Mouse (Mus musculus) thymus, postnatal 25 days (tissue): ENCODE data around the gene Fcf1.
A peak's percentile ranks its signal among the peaks of the same experiment; 100 is the strongest.

Experiments used
- DNase-seq: peaks from one replicate; pipeline ENCODE4 v3.0.0; 2022

Gene Fcf1

DNA sequence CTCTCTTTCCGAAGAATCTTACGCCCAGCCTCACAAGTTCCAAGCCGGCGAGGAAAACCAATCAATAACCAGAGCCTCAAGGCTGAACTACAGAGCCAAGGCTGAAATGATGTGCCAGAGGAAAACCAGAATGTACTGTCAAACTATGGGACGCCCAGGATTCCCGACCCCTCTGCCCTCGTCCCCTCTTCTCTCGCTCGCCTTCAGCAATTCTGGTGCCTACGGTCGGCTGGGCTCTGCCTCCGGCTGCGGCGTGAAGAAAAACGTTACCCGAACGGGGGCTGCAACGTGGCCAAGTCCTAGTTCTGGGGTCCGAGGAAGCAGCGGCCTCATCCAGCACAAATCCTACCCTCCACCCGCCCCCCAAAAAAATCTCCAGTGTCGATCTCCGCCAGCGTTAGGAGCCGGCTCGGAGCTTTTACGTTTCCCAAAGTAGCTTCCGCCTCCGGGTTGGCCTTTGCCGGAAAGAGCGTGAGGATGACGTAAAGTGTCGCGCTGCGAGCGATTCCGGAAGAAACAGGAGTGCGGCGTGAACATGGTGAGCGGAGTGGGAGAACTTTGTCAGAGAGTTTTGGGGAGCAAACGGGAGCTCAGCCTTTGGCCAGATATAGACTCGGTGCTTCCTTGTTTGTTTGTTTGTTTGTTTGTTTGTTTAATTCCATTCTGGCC lies at the start of gene Fcf1, which contains the start of gene Arel1:
Gene Fcf1, plus strand, starts transcription at position 470 of the 669 bp plus-strand sequence.
Gene Arel1, minus strand, starts transcription at position 473 of the 669 bp plus-strand sequence.
- DNase-seq, result peak; percentile 87

DNA sequence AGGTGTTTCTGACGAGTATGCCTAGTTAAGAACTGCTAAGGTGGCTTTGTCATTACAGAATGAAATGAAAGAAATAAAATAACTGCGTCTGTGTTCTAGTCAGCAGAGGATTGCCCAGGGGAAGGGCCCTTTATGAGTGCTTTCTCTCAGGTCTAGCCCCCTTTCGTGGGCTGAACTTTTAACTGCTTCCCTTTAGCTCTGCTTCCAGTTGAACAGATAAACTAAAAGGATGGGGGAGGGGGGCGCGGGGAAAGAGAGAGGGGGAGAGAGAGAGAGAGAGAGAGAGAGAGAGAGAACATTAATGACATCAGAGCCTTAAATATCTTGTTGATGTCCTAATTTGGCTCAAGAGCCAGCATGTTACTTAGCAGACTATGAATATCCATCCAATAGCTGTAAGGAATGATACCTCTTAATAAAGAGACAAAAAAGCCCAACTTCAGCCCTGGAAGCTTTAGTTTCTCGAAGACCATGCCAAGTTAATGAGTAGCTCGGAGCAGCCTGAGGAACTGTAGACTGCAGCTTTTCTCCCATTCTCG lies 48.7 kb upstream of the Fcf1 start:
- no peak for DNase-seq

- no peak for DNase-seq
Observed at GRCm38 (mm10) chr12:84924324-84924723, 46.4 kb upstream of the Fcf1 start.

GRCm38 (mm10) chr12:84926542-84926941 lies 44.2 kb upstream of the Fcf1 start:
- DNase-seq, result no peak

DNA sequence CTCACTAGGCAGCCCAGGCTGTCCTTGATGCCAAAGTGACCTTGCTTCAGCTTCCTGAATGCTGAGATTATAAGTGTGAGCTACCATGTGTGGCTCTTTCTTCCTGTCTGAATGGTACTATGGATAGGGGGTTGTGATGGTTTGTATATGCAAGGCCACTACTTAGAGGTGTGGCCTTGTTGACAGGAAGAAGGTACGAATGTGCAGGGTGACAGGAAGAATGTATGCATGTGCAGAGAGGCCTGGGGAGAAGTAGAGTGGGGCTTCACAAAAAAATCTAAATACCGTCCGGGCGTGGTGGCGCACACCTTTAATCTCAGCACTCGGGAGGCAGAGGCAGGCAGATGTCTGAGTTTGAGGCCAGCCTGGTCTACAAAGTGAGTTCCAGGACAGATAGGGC lies 38.5 kb upstream of the Fcf1 start:
- DNase-seq, result no peak

DNA sequence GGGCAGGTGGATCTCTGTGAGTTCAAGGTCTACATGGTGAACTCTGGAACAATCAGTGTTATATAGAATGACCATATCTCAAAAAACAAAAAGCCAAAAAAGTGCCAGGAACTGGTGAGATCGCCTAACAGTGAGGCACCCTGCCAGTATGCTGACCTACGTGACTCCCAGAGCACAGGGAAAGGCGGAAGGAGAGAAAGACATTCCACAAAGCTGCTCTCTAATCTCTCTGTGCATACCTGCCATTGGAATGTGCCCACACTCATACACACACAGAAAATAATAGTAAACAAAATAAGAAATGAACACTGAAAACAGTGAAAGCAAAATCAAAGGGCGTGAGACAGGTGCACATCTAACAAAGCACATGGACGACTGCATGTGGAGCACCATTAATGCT lies 35.4 kb upstream of the Fcf1 start:
- DNase-seq, result no peak

DNA sequence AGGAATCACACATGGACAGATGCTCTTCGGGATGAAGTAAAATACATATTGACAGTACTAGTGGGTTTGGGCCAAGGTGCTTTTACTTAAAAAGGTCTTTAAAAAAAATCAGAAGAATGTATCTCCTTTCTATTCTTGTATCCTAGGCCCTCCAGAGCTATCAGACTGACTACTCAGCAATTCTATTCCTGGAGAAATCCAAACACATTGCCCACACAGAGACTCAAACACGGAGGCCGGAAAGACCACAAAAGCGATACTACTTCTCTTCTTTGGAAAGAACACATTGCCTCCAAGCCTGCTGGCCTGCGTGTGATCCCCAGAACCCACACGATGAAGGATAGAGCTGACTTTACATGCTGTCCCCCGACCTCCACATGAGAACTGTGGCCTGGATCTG lies 31.6 kb upstream of the Fcf1 start:
- no peak for DNase-seq

DNA sequence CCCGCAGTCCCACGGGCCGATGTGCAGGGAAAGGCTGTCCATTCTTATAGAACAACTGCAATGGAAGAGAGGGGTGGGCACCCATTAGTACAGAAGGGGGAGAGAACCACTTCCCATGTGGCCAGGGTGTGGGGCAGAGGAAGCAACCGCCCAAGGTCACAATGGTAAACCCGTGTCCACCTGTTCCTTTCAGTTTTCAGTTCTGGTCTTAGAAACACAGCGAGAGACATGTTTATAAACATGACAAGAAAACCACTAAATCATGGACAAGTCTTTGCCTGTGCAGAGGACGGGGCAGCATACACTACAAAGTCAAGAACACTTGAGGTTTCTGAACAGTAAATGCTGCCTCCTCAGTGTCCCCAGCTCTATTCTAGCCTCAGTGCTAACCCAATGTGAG lies 30.4 kb upstream of the Fcf1 start:
- no peak for DNase-seq

DNA sequence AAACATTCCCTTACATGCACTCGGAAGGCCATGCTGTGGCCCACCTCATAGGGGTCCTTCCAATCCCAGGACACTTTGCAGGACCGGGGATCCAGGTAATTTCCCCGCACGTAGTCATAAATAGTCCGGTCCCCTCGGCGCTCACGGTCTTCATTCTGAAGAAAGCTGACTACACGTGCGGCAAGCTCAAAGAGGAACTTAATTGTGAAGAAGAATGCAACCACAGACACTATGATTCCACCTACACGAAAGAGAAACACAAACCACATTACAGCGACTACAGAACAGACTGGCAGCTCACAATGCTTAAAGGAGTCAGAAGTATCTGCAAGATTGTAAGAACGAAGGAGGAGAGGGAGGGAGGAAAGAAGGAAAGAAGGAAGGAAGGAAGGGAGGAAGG lies 29.0 kb upstream of the Fcf1 start:
- peak; percentile 7 for DNase-seq

DNA sequence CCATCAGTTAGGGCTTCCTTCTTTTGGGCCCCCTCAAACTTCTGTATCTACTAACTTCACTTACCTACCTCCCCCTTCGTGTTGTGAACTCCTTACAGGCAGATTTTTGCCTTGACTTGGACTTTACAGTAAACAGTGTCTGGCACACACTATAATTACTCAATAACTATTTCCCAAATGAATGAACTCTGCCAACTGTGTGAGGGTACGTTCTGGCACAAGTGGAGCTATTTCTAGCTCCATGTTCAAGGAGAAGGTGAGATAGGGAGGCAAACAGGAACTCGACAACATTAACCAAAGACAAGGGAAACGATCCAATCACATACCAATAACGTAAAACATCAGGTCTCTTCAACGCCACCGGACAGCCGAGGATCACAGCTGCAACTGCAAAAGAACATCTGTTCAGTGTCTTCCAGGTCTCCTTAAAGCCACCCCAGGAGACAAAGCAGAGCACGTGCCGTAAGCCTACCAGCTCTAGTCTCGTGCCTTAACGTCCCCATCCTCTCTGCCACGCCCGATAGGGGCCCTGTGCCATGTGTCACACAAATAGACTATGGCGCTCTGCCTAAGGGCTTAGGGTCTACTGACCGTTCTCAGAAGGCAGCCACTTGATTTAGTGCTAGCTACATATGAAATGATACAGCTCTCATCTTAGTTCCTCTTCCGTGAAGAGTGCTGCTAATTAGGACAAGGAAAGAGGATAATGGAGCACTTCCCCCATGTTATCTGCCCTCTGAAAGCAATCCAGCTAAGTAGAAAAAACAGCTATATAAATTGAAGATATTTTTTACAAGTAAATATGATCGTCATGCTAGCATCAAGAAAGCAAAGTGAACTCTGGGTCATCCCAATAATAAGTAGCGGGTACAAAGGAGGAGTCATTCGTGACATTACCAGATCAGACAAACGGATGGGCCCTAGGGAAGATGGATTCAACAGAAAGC lies 27.4 kb upstream of the Fcf1 start:
- no peak for DNase-seq

GRCm38 (mm10) chr12:84944150-84944812 lies 26.4 kb upstream of the Fcf1 start:
- no peak for DNase-seq

DNA sequence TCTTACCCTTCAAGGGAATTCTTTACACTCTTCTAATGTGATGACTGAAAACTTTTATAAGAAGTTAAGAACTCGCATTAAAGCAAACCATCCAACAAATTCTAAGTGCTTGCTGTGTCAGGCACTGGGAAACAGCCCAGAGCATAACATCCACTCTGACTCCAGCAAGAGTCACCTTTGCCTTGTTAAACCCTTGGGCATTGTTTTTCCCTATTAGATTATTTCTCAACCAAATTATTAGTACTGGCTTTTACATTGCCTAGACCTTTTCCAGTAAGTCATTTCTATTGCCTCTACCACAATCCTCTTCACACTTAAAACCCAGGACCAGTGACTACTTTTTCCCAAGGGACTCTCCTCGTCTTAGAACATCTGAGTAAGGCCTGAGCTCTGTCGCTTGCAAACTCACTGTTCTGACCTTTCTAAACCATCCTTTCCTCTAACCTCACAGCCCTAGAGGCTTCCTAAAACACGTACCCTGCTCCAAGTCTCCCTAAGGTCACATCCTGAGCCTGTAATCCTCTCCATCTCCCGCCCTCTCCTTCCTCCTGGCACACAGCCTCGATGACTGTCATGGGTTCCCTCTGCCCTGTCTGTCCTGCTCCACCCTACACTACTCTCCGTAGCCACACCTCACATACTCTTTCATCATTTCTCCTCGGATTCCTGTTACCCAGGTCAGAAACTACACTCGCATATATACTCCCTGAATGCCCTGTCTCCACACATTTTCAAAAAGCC lies 25.7 kb upstream of the Fcf1 start:
- no peak for DNase-seq

- DNase-seq, result no peak
Observed at GRCm38 (mm10) chr12:84947894-84948583, 22.7 kb upstream of the Fcf1 start.

DNA sequence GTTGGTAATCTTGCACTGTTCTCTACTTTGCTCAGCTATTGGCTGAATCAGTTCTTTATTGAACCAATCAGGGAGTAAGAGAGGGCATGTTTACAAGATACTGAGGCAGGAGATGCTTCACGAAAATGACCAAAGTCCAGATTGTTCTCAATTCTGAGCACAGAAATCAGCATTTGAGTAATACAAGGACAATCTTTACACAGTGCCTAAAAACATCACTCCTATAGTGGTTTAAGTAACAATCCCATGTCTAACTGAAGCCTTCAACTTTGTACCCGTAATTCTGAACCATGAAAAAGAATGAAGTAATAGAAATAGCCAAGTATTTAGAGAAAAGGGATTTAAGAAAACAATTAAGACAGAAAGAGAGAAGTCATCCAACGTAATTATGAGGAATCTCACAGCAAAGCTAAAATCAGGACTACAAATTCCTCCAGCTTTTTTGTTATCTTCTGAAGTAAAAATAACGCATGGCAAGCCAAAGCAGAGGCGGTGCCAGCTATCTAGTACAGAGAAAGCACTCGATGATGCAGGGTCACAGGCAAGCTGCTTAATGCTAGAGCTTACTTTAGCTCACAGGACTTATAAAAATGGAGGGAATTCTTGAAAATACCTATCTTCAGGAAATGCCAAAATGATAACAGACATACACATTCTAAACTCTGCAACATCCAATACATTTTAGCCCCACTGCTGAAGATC lies 22.0 kb upstream of the Fcf1 start:
- DNase-seq, result no peak

DNA sequence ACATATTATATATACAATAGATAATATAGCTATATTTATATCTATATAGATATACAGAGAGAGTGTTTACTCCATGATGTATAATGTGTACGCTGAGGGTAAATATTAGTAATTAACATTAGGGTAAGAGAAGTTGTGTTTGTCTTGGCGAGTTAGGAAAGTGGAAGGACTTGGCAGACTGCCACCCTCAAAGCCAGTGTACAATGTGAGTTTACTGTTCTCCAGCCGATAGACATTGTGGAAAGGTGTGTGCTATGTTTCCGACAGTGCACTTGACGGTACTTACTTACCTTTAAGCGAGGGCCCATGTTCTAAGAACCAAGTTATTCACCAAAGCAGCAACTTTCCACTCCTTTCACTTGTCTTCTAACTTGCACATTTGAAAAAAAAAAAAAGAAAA lies 19.9 kb upstream of the Fcf1 start:
- no peak for DNase-seq

- DNase-seq, result no peak
Observed at GRCm38 (mm10) chr12:84951531-84951930, 19.2 kb upstream of the Fcf1 start.

GRCm38 (mm10) chr12:84952351-84952750 lies 18.3 kb upstream of the Fcf1 start:
- no peak for DNase-seq

DNA sequence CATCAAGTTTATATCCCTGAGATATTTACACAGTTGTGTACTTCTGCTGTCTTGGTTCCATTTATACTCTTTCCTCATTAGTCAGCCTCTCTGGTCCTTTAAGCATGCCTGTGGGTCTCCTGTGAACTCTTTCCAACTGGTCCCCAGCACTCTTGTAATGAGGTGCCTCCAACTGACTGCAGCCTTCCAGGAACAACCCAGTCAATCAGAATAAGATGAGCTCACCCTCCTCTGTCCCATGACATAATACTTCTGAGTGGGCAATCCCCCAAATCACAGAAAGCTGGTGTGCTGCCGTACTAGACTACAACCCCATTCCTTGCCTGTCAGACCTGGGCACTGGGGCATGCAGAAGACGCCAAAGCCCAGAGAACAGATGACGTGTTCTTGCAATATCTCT lies 14.4 kb upstream of the Fcf1 start:
- no peak for DNase-seq

DNA sequence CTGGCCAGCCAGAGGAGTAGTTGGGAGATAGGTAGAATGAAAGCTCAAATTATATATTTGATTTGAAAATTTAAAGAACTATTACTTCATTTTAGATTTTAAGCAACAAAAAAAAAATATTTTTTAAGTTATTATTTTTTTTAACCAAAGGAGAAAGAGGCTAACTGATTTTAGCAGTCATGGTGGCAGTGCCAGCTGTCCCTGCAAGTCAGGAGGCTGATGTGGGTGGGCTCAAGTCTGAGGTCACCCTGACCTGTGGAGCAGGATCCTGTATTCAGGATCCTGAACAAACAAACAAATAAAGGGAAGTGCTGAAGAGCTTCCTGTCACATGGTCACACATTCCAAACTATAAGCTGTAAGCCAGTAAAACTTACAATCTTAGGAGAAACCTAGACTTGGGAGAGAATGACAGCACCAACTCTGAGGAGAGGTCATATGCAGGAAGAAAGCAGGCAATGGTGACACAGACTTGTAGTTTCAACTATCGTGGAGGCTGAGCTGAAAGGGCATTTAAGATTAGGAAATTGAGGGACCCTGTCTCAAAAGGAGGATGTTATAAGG lies 11.8 kb upstream of the Fcf1 start:
- no peak for DNase-seq

- no peak for DNase-seq
Observed at GRCm38 (mm10) chr12:84962606-84963005, 8.1 kb upstream of the Fcf1 start.
